Comparison of ENCODE assay signal across 22 mouse cellular contexts in genomic region chr12:85706906-85707305, GRCm38 (mm10). TPM values are rescaled to one million over a fixed set of nuclear protein-coding genes. Genes with fewer than 3 reads are reported as not detected.
"Had no signal": no experiment of that assay in that cellular context is flagged by ENCODE, and none has a peak within 500 bp of the region (broad histone marks: within the 10 kb centered on the region; RNA-seq: fewer than 3 reads in every experiment).

No protein-coding gene starts in this region.

- H3K4me3 ChIP-seq: lung, embryonic 15.5 days; midbrain, embryonic 10.5 days; midbrain, embryonic 12.5 days; neural tube, embryonic 13.5 days; neural tube, embryonic 15.5 days had no signal

- ATAC-seq: midbrain, embryonic 16.5 days had no signal

- H3K9ac ChIP-seq: liver, embryonic 14.5 days; lung, embryonic 15.5 days; midbrain, embryonic 12.5 days; neural tube, embryonic 13.5 days; neural tube, embryonic 15.5 days had no signal

- H3K4me2 ChIP-seq: lung, embryonic 15.5 days; midbrain, embryonic 12.5 days; neural tube, embryonic 13.5 days; neural tube, embryonic 15.5 days had no signal

- H3K36me3 ChIP-seq: lung, embryonic 15.5 days; midbrain, embryonic 10.5 days; midbrain, embryonic 12.5 days; neural tube, embryonic 13.5 days; neural tube, embryonic 15.5 days had no signal

- H3K9me3 ChIP-seq: lung, embryonic 15.5 days; midbrain, embryonic 10.5 days; midbrain, embryonic 12.5 days; neural tube, embryonic 13.5 days; neural tube, embryonic 15.5 days had no signal

- DNase-seq: lung, adult 18-20 months; lung, postnatal 10 days; lung, postnatal 4 days; midbrain, embryonic 14.5 days; retina, postnatal 1 day; right cerebral cortex, adult 18-20 months; right cerebral cortex, postnatal 25 days; right cerebral cortex, postnatal 4 days; spleen, adult 18-20 months; thymus, adult 18-20 months; thymus, postnatal 14 days; thymus, postnatal 36 days had no signal

- H3K27me3 ChIP-seq: lung, embryonic 15.5 days had no signal

- H3K27ac ChIP-seq: liver, embryonic 14.5 days; lung, embryonic 15.5 days; midbrain, embryonic 10.5 days; midbrain, embryonic 12.5 days; neural tube, embryonic 13.5 days; neural tube, embryonic 15.5 days had no signal

RNA-seq across cellular contexts. Expression of gene Batf, which starts 20.4 kb away (rescaled TPM):
- polyA plus RNA-seq: myocyte had no signal

RNA-seq across cellular contexts. Expression of gene Flvcr2, which starts 39.4 kb away (rescaled TPM):
- total RNA-seq: megakaryocyte, adult 5-6 weeks; megakaryocyte-erythroid progenitor cell, adult 5-6 weeks had no signal
